16 mouse cellular contexts compared by ENCODE assay signal in genomic region chr16:89754709-89755108, GRCm38 (mm10).
"Had no signal": no experiment of that assay in that cellular context is flagged by ENCODE, and none has a peak within 500 bp of the region (broad histone marks: within the 10 kb centered on the region; RNA-seq: fewer than 3 reads in every experiment).

No protein-coding gene starts in this region.

- H3K4me2 ChIP-seq: liver, embryonic 12.5 days; lung, embryonic 15.5 days; neural tube, embryonic 12.5 days; stomach, embryonic 15.5 days had no signal

- H3K36me3 ChIP-seq: liver, embryonic 12.5 days; lung, embryonic 15.5 days; neural tube, embryonic 12.5 days; stomach, embryonic 15.5 days had no signal

- DNase-seq: lung, adult 2 months; lung, postnatal 14 days; lung, postnatal 36 days; right cerebral cortex, postnatal 14 days; thymus, adult 2 months; thymus, postnatal 25 days; thymus, postnatal 4 days had no signal

- H3K27me3 ChIP-seq: liver, embryonic 12.5 days; lung, embryonic 15.5 days; neural tube, embryonic 12.5 days; stomach, embryonic 15.5 days had no signal

- H3K27ac ChIP-seq: liver, embryonic 12.5 days; liver, embryonic 14.5 days; lung, embryonic 15.5 days; macrophage; neural tube, embryonic 12.5 days; stomach, embryonic 15.5 days; stomach, postnatal 0 days had no signal

- ATAC-seq: liver, embryonic 12.5 days; lung, postnatal 0 days had no signal

- H3K4me3 ChIP-seq: liver, embryonic 12.5 days; lung, embryonic 15.5 days; megakaryocyte, embryonic 14.5 days; neural tube, embryonic 12.5 days; stomach, embryonic 15.5 days had no signal

- H3K9ac ChIP-seq: liver, embryonic 12.5 days; liver, embryonic 14.5 days; lung, embryonic 15.5 days; neural tube, embryonic 12.5 days; stomach, embryonic 15.5 days had no signal

- H3K4me1 ChIP-seq: liver, embryonic 12.5 days; lung, embryonic 15.5 days; megakaryocyte, embryonic 14.5 days; neural tube, embryonic 12.5 days; stomach, embryonic 15.5 days had no signal

- H3K9me3 ChIP-seq: lung, embryonic 15.5 days; neural tube, embryonic 12.5 days; stomach, embryonic 15.5 days had no signal
